Mouse (Mus musculus) gastrocnemius, postnatal 10 days (tissue): ENCODE results near the gene Prkg1. TPM values are rescaled to one million over a fixed set of nuclear protein-coding genes. Genes with fewer than 3 reads are reported as not detected.

ENCODE experiments used
- DNase-seq: peaks from one replicate; pipeline ENCODE4 v3.0.0; 2021; ENCODE audit warnings: mixed read lengths
- total RNA-seq, 2 experiments: library from RNA; stranded (reverse); gene quantifications; 2 replicates each; pipeline ENCODE4 v1.2.3; 2021

The Prkg1 gene
- total RNA-seq, 2 experiments from 2014 or later: 30.5 to 38.3 TPM

GRCm38 (mm10) chr19:31743241-31744045, 21.4 kb downstream of the Prkg1 start:
- no peak for DNase-seq

- no peak for DNase-seq
Measured at GRCm38 (mm10) chr19:31714900-31715299, 49.9 kb downstream of the Prkg1 start.

GRCm38 (mm10) chr19:31714418-31714817, 50.4 kb downstream of the Prkg1 start:
- DNase-seq: no peak

GRCm38 (mm10) chr19:31713321-31713720, 51.5 kb downstream of the Prkg1 start:
- DNase-seq: no peak

GRCm38 (mm10) chr19:31710336-31710735, 54.5 kb downstream of the Prkg1 start:
- DNase-seq: no peak

- no peak for DNase-seq
Measured at GRCm38 (mm10) chr19:31703991-31704390, 60.8 kb downstream of the Prkg1 start.

- no peak for DNase-seq
Measured at GRCm38 (mm10) chr19:31698916-31699315, 65.9 kb downstream of the Prkg1 start.

GRCm38 (mm10) chr19:31680821-31681220, 84.0 kb downstream of the Prkg1 start:
- DNase-seq: no peak

GRCm38 (mm10) chr19:31678324-31678723, 86.5 kb downstream of the Prkg1 start:
- no peak for DNase-seq

GRCm38 (mm10) chr19:31671726-31672125, 93.1 kb downstream of the Prkg1 start:
- DNase-seq: no peak

- no peak for DNase-seq
Measured at GRCm38 (mm10) chr19:31665007-31665406, 99.8 kb downstream of the Prkg1 start.

GRCm38 (mm10) chr19:31664159-31664991, 100.5 kb downstream of the Prkg1 start:
- peak; percentile 45 for DNase-seq

- DNase-seq: peak; percentile 27
Measured at GRCm38 (mm10) chr19:31663437-31664158, 101.2 kb downstream of the Prkg1 start.

GRCm38 (mm10) chr19:31662802-31663201, 102.0 kb downstream of the Prkg1 start:
- no peak for DNase-seq

- no peak for DNase-seq
Measured at GRCm38 (mm10) chr19:31658751-31659397, 106.0 kb downstream of the Prkg1 start.

GRCm38 (mm10) chr19:31656256-31656655, 108.6 kb downstream of the Prkg1 start:
- no peak for DNase-seq

- DNase-seq: no peak
Measured at GRCm38 (mm10) chr19:31655826-31656225, 109.0 kb downstream of the Prkg1 start.

GRCm38 (mm10) chr19:31654022-31654421, 110.8 kb downstream of the Prkg1 start:
- no peak for DNase-seq

GRCm38 (mm10) chr19:31650452-31650851, 114.4 kb downstream of the Prkg1 start:
- no peak for DNase-seq

- peak; percentile 12 for DNase-seq
Measured at GRCm38 (mm10) chr19:31647492-31647891, 117.3 kb downstream of the Prkg1 start.

GRCm38 (mm10) chr19:31630899-31631869, 133.6 kb downstream of the Prkg1 start:
- DNase-seq: no peak
